Mouse (Mus musculus): ENCODE data around the gene Uxt.

Gene Uxt

GRCm38 (mm10) chrX:20961477-20962378 lies at the start of gene Uxt:
TSS of gene Uxt (minus strand) at chrX:20962017.
- peak; percentile 89 for DNase-seq (ENCODE audit: low spot score)

GRCm38 (mm10) chrX:20980901-20981300 lies 19.1 kb upstream of the Uxt start:
- DNase-seq (ENCODE audit: low spot score) = no peak

- peak; percentile 85 for DNase-seq (ENCODE audit: low spot score)
Observed at GRCm38 (mm10) chrX:20950191-20950880, 11.5 kb downstream of the Uxt start, which contains the start of gene Elk1. TSS of gene Elk1 (minus strand) at chrX:20950608.

GRCm38 (mm10) chrX:20946055-20946454 lies 15.8 kb downstream of the Uxt start:
- no peak for DNase-seq (ENCODE audit: low spot score)

- DNase-seq (ENCODE audit: low spot score) = no peak
Observed at GRCm38 (mm10) chrX:20931963-20932362, 29.9 kb downstream of the Uxt start.

- no peak for DNase-seq (ENCODE audit: low spot score)
Observed at GRCm38 (mm10) chrX:20931364-20931763, 30.5 kb downstream of the Uxt start, which contains the start of gene Cfp. TSS of gene Cfp (minus strand) at chrX:20931555.

GRCm38 (mm10) chrX:20929859-20930258 lies 32.0 kb downstream of the Uxt start:
- DNase-seq (ENCODE audit: low spot score) = no peak

GRCm38 (mm10) chrX:20924976-20925375 lies 36.8 kb downstream of the Uxt start:
- no peak for DNase-seq (ENCODE audit: low spot score)

- DNase-seq (ENCODE audit: low spot score) = no peak
Observed at GRCm38 (mm10) chrX:20923506-20923905, 38.3 kb downstream of the Uxt start.

- no peak for DNase-seq (ENCODE audit: low spot score)
Observed at GRCm38 (mm10) chrX:20921366-20921765, 40.5 kb downstream of the Uxt start.

- DNase-seq (ENCODE audit: low spot score) = peak; percentile 78
Observed at GRCm38 (mm10) chrX:20920844-20921364, 40.9 kb downstream of the Uxt start, which contains the start of gene Syn1. TSS of gene Syn1 (minus strand) at chrX:20921004.

- no peak for DNase-seq (ENCODE audit: low spot score)
Observed at GRCm38 (mm10) chrX:20920249-20920843, 41.5 kb downstream of the Uxt start.

- DNase-seq (ENCODE audit: low spot score) = no peak
Observed at GRCm38 (mm10) chrX:20915075-20915474, 46.7 kb downstream of the Uxt start.

- DNase-seq (ENCODE audit: low spot score) = no peak
Observed at GRCm38 (mm10) chrX:20913726-20914125, 48.1 kb downstream of the Uxt start.

- DNase-seq (ENCODE audit: low spot score) = no peak
Observed at GRCm38 (mm10) chrX:20910074-20910473, 51.7 kb downstream of the Uxt start.

Measured in yolk sac, embryonic 10.5 days (tissue).